Mouse (Mus musculus): ENCODE measurements around the gene Arid4a.

DNA sequence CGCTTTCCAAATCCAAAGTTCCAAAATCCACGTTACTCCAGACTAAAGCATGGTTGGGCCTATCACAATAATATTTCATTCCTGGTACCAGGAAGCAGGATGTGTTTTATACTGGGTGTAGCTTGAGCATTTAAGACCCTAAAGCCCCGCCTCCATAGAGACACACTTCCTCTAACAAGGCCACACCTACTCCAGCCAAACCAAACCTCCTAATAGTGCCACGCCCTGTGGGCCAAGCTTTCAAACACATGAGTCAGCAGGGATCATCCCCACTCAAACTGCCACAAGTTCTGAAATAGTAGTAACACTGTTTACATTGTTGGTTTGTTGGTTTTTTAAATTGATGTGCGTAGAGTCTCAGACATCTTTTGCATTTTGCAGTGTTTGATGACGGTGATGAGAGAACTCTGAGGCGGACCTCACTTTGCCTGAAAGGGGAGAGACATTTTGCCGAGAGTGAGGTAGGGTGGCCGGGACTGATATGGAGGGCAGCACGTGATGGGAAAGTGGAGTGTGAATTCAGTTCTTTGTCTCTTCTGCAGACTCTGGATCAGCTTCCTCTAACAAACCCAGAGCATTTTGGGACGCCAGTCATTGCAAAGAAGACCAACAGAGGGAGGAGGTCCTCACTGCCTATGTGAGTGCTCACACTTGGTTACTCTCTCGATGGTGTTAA, 21.1 kb downstream of the Arid4a start:
- no peak for TF ChIP-seq CTCF (IDR thresholded peaks at IDR 0.05; ENCODE audit: low read depth)
- TF ChIP-seq EP300 (optimal IDR thresholded peaks at IDR 0.05): no peak

Data from stomach, postnatal 0 days (tissue).